Mouse (Mus musculus) skeletal muscle tissue, adult 2 months (tissue): ENCODE results near the gene Tubb5.
"Not testable (repeated sequence)": the region's sequence is repeated elsewhere in the genome, so short reads cannot be mapped to it uniquely, and the experiment has no call there.

Experiments
- DNase-seq: peaks from one replicate; pipeline ENCODE4 v3.0.0-alpha.2; 2012; ENCODE audit warnings: low read depth, low spot score

Gene Tubb5

GRCm38 (mm10) chr17:35860831-35861197 lies 22.7 kb upstream of the Tubb5 start:
- no peak for DNase-seq

- DNase-seq: no peak
Measured at GRCm38 (mm10) chr17:35859835-35860234, 21.7 kb upstream of the Tubb5 start.

GRCm38 (mm10) chr17:35859371-35859770 lies 21.3 kb upstream of the Tubb5 start:
- DNase-seq: no peak

GRCm38 (mm10) chr17:35850974-35851373 lies 12.9 kb upstream of the Tubb5 start:
- no peak for DNase-seq

- no peak for DNase-seq
Measured at GRCm38 (mm10) chr17:35848112-35848511, 10.0 kb upstream of the Tubb5 start.

GRCm38 (mm10) chr17:35843514-35843913 lies 5.4 kb upstream of the Tubb5 start:
- DNase-seq: no peak

GRCm38 (mm10) chr17:35842006-35842405 lies 3.9 kb upstream of the Tubb5 start:
- DNase-seq: no peak

- DNase-seq: peak; percentile 99
Measured at GRCm38 (mm10) chr17:35841076-35841950, 3.2 kb upstream of the Tubb5 start, which contains the start of gene Mdc1. TSS of gene Mdc1 (plus strand) at chr17:35841515.

GRCm38 (mm10) chr17:35840561-35840960 lies 2.5 kb upstream of the Tubb5 start:
- no peak for DNase-seq

GRCm38 (mm10) chr17:35839002-35839401 lies 896 bp upstream of the Tubb5 start:
- not testable (repeated sequence) for DNase-seq

GRCm38 (mm10) chr17:35838570-35838969 lies 464 bp upstream of the Tubb5 start:
- DNase-seq: no peak

- no peak for DNase-seq
Measured at GRCm38 (mm10) chr17:35837487-35837886, 619 bp downstream of the Tubb5 start.

- no peak for DNase-seq
Measured at GRCm38 (mm10) chr17:35836991-35837422, 1.1 kb downstream of the Tubb5 start.

- peak; percentile 80 for DNase-seq
Measured at GRCm38 (mm10) chr17:35836178-35836965, 1.7 kb downstream of the Tubb5 start.

GRCm38 (mm10) chr17:35835424-35836140 lies 2.5 kb downstream of the Tubb5 start:
- DNase-seq: no peak

- no peak for DNase-seq
Measured at GRCm38 (mm10) chr17:35834696-35835422, 3.2 kb downstream of the Tubb5 start.

GRCm38 (mm10) chr17:35833894-35834293 lies 4.2 kb downstream of the Tubb5 start:
- DNase-seq: no peak

- DNase-seq: no peak
Measured at GRCm38 (mm10) chr17:35833239-35833751, 4.8 kb downstream of the Tubb5 start.

GRCm38 (mm10) chr17:35832400-35833238 lies 5.5 kb downstream of the Tubb5 start:
- no peak for DNase-seq

GRCm38 (mm10) chr17:35829737-35830136 lies 8.4 kb downstream of the Tubb5 start:
- DNase-seq: no peak
